Mouse (Mus musculus): ENCODE measurements around the gene Col16a1. TPM values are rescaled to one million over a fixed set of nuclear protein-coding genes. Genes with fewer than 3 reads are reported as not detected.

The Col16a1 gene
- polyA plus RNA-seq (2012; rRNA removed) = 254 and 284 TPM in 2 replicates
- 153 TPM in 2 replicates for polyA plus RNA-seq (2014; fragmentation: Nextera tagmentation; extraction: Ambion mirVana)

DNA sequence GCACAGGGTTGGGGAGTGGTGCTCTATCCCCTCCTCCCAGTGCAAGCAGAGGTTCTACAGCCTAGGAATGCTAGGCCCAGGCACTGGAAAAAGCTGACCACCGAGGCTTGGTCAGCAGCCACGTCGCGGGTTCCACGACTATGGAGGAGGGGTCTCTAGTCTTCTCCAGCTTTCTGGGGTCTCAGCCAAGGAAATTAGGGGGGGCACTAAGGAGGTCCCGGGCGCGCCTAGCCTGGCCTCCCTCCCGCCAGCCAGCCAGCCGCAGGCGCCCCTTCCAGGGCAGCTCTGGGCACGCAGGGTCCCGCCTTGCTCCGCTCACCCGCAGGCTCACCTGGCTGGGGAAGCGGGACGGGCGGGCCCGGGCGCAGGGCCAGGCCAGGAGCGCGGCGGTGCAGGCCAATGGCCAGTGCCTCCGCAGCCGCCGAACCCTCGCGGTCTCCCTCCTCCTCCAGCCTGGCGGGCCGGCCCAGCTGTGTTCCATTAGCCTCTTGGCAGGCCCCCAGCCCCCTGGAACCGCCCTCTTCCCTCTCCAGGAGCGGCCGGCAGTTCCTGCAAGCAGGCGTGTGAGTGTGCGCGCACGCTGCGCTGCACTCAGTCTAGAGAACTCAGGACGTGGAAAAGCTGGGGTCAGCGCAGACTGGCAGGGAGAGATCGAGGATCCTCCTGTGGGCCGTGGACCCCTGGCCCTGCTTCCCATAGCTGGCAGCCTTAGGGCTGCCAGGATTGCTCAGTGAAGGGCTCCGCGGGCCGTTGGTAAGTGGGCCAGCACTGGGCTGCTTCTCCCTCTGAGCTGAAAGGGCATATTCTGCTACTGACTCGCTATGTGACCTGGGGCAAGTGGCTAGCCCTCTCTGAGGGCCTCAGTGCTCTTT lies at the start of gene Col16a1:
TSS of gene Col16a1 (plus strand) at position 510 of the 872 bp plus-strand sequence.
- H3K4me3 ChIP-seq (replicated peaks; ENCODE audit: low read length) = peak within 1 kb of the TSS; percentile 52

DNA sequence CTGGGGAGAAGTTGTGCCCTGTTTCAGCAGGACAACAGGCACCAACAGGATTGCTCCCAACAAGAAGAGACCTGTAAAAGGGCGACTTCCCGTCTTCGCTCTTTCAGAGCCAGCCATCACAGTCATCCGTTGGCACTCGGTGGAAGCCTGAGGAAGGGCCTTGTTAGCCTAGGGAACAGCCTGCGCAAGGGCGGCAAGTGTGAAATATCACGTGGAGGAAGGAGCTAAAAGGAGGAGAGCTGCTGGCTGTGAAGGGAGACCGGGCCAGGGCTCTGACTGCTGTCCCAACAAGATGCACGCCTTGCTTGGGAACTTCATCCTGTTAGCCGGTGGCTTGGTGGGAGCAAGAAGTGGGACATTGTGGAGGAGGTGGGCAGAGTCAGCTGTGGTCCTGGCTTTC lies 49.5 kb upstream of the Col16a1 start:
- no peak for DNase-seq (ENCODE audit: low spot score)
- H3K9me3 ChIP-seq (ENCODE audit: control insufficient read depth, low read length) = no peaks in the 10 kb centered on the region
- H3K4me2 ChIP-seq (replicated peaks; ENCODE audit: low read depth, low read length, severe bottlenecking) = no peak overlapping the region
- TF ChIP-seq POLR2A (IDR thresholded peaks at IDR 0.05; ENCODE audit: borderline replicate concordance, extremely low read depth, insufficient read depth, insufficient read length) = no peak
- H3K4me3 ChIP-seq (replicated peaks; ENCODE audit: low read length) = no peak overlapping the region
- no peaks in the 10 kb centered on the region for H3K27me3 ChIP-seq (ENCODE audit: control insufficient read depth, insufficient read depth, low read length)
- WGBS = 46% methylated on average over 11 of the region's 11 CpGs
- H3K27ac ChIP-seq (replicated peaks; ENCODE audit: low read depth, low read length) = no peak overlapping the region
- no peak overlapping the region for H3K9ac ChIP-seq (ENCODE audit: low read depth, low read length, severe bottlenecking)
- no peak for ATAC-seq (ENCODE audit: low FRiP score, low read depth)
- H3K36me3 ChIP-seq (ENCODE audit: control insufficient read depth, insufficient read depth, low read length) = peaks cover 2% of the 10 kb centered on the region; the same call in 1 of the 2 replicates
- peaks cover 14% of the 10 kb centered on the region for H3K4me1 ChIP-seq (ENCODE audit: control insufficient read depth, insufficient read depth, low read length)

More for the DNA sequence above, at the start of gene Col16a1:
- peak; percentile 96 for DNase-seq (ENCODE audit: low spot score)
- ATAC-seq (ENCODE audit: low FRiP score, low read depth) = peak; percentile 93
- Histone ChIP-seq H3K36me3 (ENCODE audit: control insufficient read depth, insufficient read depth, low read length) (peaks cover 13% of the 10 kb centered on the region), H3K9ac (ENCODE audit: low read depth, low read length, severe bottlenecking) (peak within 1 kb of the TSS; percentile 74), H3K9me3 (ENCODE audit: control insufficient read depth, low read length) (no peaks in the 10 kb centered on the region), H3K27me3 (ENCODE audit: control insufficient read depth, insufficient read depth, low read length) (no peaks in the 10 kb centered on the region), H3K4me1 (ENCODE audit: control insufficient read depth, insufficient read depth, low read length) (peaks cover 73% of the 10 kb centered on the region), H3K4me2 (replicated peaks; ENCODE audit: low read depth, low read length, severe bottlenecking) (peak within 1 kb of the TSS; percentile 86), H3K27ac (replicated peaks; ENCODE audit: low read depth, low read length) (peak within 1 kb of the TSS; percentile 95)
- WGBS = under 1% methylated on average over 35 of the region's 46 CpGs
- peak; percentile 74; the same call in 1 of the 2 replicates for TF ChIP-seq POLR2A (IDR thresholded peaks at IDR 0.05; ENCODE audit: borderline replicate concordance, extremely low read depth, insufficient read depth, insufficient read length)

DNA sequence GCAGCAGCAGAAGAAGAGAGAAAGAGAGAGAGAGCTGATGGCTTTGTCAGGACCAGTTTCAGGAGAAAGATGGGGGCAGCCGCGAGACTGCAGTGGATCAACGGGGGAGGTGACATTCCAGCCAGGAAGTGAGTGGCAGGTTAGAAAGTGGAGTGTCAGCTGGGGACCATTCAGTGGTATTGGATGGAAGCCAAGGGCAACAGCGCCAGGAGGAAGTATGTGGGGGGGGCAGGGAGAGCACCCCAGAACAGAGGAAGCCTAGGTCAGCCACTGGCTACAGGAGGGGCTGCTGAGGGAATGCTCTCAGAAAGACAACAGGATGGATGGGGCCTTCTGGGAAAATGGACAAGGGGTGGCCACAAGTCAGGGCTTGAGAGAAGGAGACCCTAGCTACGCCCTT lies 45.9 kb upstream of the Col16a1 start:
- no peaks in the 10 kb centered on the region; the same call in 1 of the 2 replicates for H3K27me3 ChIP-seq (ENCODE audit: control insufficient read depth, insufficient read depth, low read length)
- WGBS = 36% methylated on average over 5 of the region's 5 CpGs

DNA sequence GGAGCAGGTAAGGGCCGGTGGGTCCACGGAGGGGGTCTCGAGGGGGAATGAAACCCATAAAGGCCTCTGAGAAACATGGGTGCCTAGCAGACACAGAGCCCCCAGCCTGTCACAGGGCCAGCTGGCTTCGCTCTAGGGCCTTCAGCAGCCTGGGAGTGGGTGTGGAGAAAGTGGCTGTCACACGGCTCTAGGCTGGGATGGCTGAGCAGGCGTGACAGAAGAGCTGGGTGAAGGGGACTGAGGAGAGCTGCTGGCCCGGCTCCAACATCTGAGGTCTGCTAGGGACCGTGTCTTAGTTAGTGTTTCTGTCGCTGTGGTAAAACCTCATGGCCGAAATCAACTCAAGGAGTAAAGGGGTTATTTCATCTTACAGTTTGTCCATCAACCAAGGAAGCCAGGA lies 45.5 kb upstream of the Col16a1 start:
- Histone ChIP-seq H3K27me3 (ENCODE audit: control insufficient read depth, insufficient read depth, low read length) (no peaks in the 10 kb centered on the region; the same call in 1 of the 2 replicates), H3K4me3 (replicated peaks; ENCODE audit: low read length) (no peak overlapping the region), H3K27ac (replicated peaks; ENCODE audit: low read depth, low read length) (no peak overlapping the region), H3K9ac (ENCODE audit: low read depth, low read length, severe bottlenecking) (no peak overlapping the region), H3K36me3 (ENCODE audit: control insufficient read depth, insufficient read depth, low read length) (no peaks in the 10 kb centered on the region), H3K9me3 (ENCODE audit: control insufficient read depth, low read length) (no peaks in the 10 kb centered on the region), H3K4me2 (replicated peaks; ENCODE audit: low read depth, low read length, severe bottlenecking) (no peak overlapping the region), H3K4me1 (ENCODE audit: control insufficient read depth, insufficient read depth, low read length) (peaks cover 17% of the 10 kb centered on the region)
- DNase-seq (ENCODE audit: low spot score) (no peak), ATAC-seq (ENCODE audit: low FRiP score, low read depth) (no peak)
- TF ChIP-seq POLR2A (IDR thresholded peaks at IDR 0.05; ENCODE audit: borderline replicate concordance, extremely low read depth, insufficient read depth, insufficient read length) = no peak
- 64% methylated on average over 10 of the region's 10 CpGs for WGBS

More for the DNA sequence above, 45.9 kb upstream of the Col16a1 start:
- H3K4me1 ChIP-seq (ENCODE audit: control insufficient read depth, insufficient read depth, low read length) = peaks cover 17% of the 10 kb centered on the region
- H3K4me2 ChIP-seq (replicated peaks; ENCODE audit: low read depth, low read length, severe bottlenecking) = no peak overlapping the region
- DNase-seq (ENCODE audit: low spot score) = no peak
- no peaks in the 10 kb centered on the region for H3K9me3 ChIP-seq (ENCODE audit: control insufficient read depth, low read length)
- H3K36me3 ChIP-seq (ENCODE audit: control insufficient read depth, insufficient read depth, low read length) = no peaks in the 10 kb centered on the region
- no peak for ATAC-seq (ENCODE audit: low FRiP score, low read depth)
- no peak overlapping the region for H3K9ac ChIP-seq (ENCODE audit: low read depth, low read length, severe bottlenecking)
- TF ChIP-seq POLR2A (IDR thresholded peaks at IDR 0.05; ENCODE audit: borderline replicate concordance, extremely low read depth, insufficient read depth, insufficient read length) = no peak
- H3K27ac ChIP-seq (replicated peaks; ENCODE audit: low read depth, low read length) = no peak overlapping the region
- H3K4me3 ChIP-seq (replicated peaks; ENCODE audit: low read length) = no peak overlapping the region

DNA sequence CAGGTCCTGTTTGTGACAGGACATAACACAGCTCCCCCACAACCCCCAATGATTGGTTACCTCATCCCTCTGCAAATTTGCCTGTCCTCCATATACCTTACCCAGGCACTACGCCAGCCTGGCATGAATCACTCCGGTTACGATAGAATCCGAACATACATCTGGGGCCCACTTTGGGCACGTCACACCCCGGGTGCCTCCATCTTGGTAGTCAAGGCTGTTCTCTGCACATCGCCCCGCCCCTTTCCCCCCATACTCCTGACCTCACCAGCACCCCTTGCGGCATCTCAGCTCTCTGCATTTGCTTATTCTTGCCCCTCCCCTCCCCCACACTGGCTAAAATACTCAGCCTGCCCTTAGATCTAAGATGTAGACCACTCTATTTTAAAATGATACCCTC lies 42.0 kb upstream of the Col16a1 start:
- Histone ChIP-seq H3K4me2 (replicated peaks; ENCODE audit: low read depth, low read length, severe bottlenecking) (no peak overlapping the region), H3K36me3 (ENCODE audit: control insufficient read depth, insufficient read depth, low read length) (peaks cover 15% of the 10 kb centered on the region), H3K27me3 (ENCODE audit: control insufficient read depth, insufficient read depth, low read length) (no peaks in the 10 kb centered on the region; the same call in 1 of the 2 replicates), H3K4me3 (replicated peaks; ENCODE audit: low read length) (no peak overlapping the region), H3K9ac (ENCODE audit: low read depth, low read length, severe bottlenecking) (no peak overlapping the region), H3K27ac (replicated peaks; ENCODE audit: low read depth, low read length) (no peak overlapping the region), H3K4me1 (ENCODE audit: control insufficient read depth, insufficient read depth, low read length) (peaks cover 17% of the 10 kb centered on the region), H3K9me3 (ENCODE audit: control insufficient read depth, low read length) (no peaks in the 10 kb centered on the region)
- no peak for DNase-seq (ENCODE audit: low spot score)
- TF ChIP-seq POLR2A (IDR thresholded peaks at IDR 0.05; ENCODE audit: borderline replicate concordance, extremely low read depth, insufficient read depth, insufficient read length) = no peak
- no peak for ATAC-seq (ENCODE audit: low FRiP score, low read depth)
- 58% methylated on average over 9 of the region's 9 CpGs for WGBS

Measured in limb, embryonic 14.5 days (tissue).